Mouse (Mus musculus) limb, embryonic 10.5 days (tissue): ENCODE data around the gene Dnajc17. TPM values are rescaled to one million over a fixed set of nuclear protein-coding genes. Genes with fewer than 3 reads are reported as not detected.

Experiments used
- DNase-seq: peaks from one replicate; pipeline ENCODE4 v3.0.0-alpha.2; 2017; ENCODE audit warnings: low spot score
- H3K27ac ChIP-seq: fragments of 300-500 bp; sonication (generic); 2 replicates; pipeline ENCODE4 v1.5.1; 2016; ENCODE audit warnings: mild to moderate bottlenecking
- H3K27me3 ChIP-seq: fragments of 300-500 bp; sonication (generic); 2 replicates; pipeline ENCODE4 v1.6.1; 2016; ENCODE audit warnings: low read depth, mild to moderate bottlenecking; ENCODE audit not compliant: poor library complexity, severe bottlenecking
- H3K36me3 ChIP-seq: fragments of 300-500 bp; sonication (generic); 2 replicates; pipeline ENCODE4 v1.6.1; 2016; ENCODE audit warnings: mild to moderate bottlenecking, moderate library complexity
- H3K4me1 ChIP-seq: fragments of 300-500 bp; sonication (generic); 2 replicates; pipeline ENCODE4 v1.6.1; 2016
- H3K4me3 ChIP-seq: fragments of 300-500 bp; sonication (generic); 2 replicates; pipeline ENCODE4 v1.5.1; 2016; ENCODE audit warnings: mild to moderate bottlenecking, moderate library complexity
- H3K9me3 ChIP-seq: fragments of 300-500 bp; sonication (generic); replicated peaks from 2 replicates; pipeline ENCODE4 v1.6.1; 2016; ENCODE audit warnings: mild to moderate bottlenecking
- WGBS: fragments of 180-500 bp; shearing (Covaris S2); methylation state at CpG from one replicate; pipeline ENCODE4 v1.1.7; 2016; 5-methylcytosine and 5-hydroxymethylcytosine counted together
- polyA plus RNA-seq: library from polyadenylated mRNA; unstranded; fragments of >200 nt; fragmentation: Nextera tagmentation; extraction: Ambion mirVana; gene quantifications from 2 replicates; pipeline ENCODE4 v1.2.1, GENCODE M21; 2016

The Dnajc17 gene
- polyA plus RNA-seq, 1 experiment from 2014 or later = 28.7 TPM

- DNase-seq = no peak
- WGBS = 93% methylated on average over 5 of the region's 5 CpGs
- Histone ChIP-seq H3K27ac (no peak overlapping the region), H3K9me3 (no peaks in the 10 kb centered on the region), H3K4me3 (no peak overlapping the region), H3K4me1 (peaks cover 18% of the 10 kb centered on the region), H3K36me3 (0 out of 2 replicates have a peak, but pooled peaks cover 2% of the 10 kb centered on the region), H3K27me3 (no peaks in the 10 kb centered on the region)
Measured at GRCm38 (mm10) chr2:119190969-119191368, 17.6 kb downstream of the Dnajc17 start.

GRCm38 (mm10) chr2:119189029-119189710, 19.4 kb downstream of the Dnajc17 start:
- WGBS = 7% methylated on average over 15 of the region's 15 CpGs
- H3K4me1 ChIP-seq = peaks cover 6% of the 10 kb centered on the region
- 0 out of 2 replicates have a peak overlapping the region, but pooled peaks have one; percentile 20 for H3K27ac ChIP-seq
- no peaks in the 10 kb centered on the region for H3K27me3 ChIP-seq
- peaks cover 12% of the 10 kb centered on the region for H3K36me3 ChIP-seq
- H3K9me3 ChIP-seq = no peaks in the 10 kb centered on the region
- DNase-seq = peak; percentile 93
- H3K4me3 ChIP-seq = peak overlapping the region; percentile 44

GRCm38 (mm10) chr2:119182914-119183313, 25.7 kb downstream of the Dnajc17 start:
- H3K9me3 ChIP-seq = no peaks in the 10 kb centered on the region
- no peaks in the 10 kb centered on the region for H3K27me3 ChIP-seq
- H3K36me3 ChIP-seq = peaks cover 57% of the 10 kb centered on the region
- H3K4me1 ChIP-seq = peaks cover 3% of the 10 kb centered on the region; the same call in 1 of the 2 replicates
- no peak overlapping the region for H3K4me3 ChIP-seq
- no peak for DNase-seq
- WGBS = 81% methylated on average over 7 of the region's 7 CpGs
- no peak overlapping the region for H3K27ac ChIP-seq

- peaks cover 44% of the 10 kb centered on the region for H3K36me3 ChIP-seq
- no peak overlapping the region for H3K27ac ChIP-seq
- H3K4me3 ChIP-seq = no peak overlapping the region
- H3K4me1 ChIP-seq = peaks cover 32% of the 10 kb centered on the region
- WGBS = 89% methylated on average over 5 of the region's 5 CpGs
- no peaks in the 10 kb centered on the region for H3K27me3 ChIP-seq
- H3K9me3 ChIP-seq = no peaks in the 10 kb centered on the region
- no peak for DNase-seq
Measured at GRCm38 (mm10) chr2:119177384-119177939, 31.1 kb downstream of the Dnajc17 start.

- Histone ChIP-seq H3K4me1 (peaks cover 39% of the 10 kb centered on the region), H3K27ac (no peak overlapping the region), H3K4me3 (no peak overlapping the region), H3K27me3 (no peaks in the 10 kb centered on the region), H3K36me3 (peaks cover 43% of the 10 kb centered on the region), H3K9me3 (no peaks in the 10 kb centered on the region)
- DNase-seq = no peak
- WGBS = 59% methylated on average over 3 of the region's 3 CpGs
Measured at GRCm38 (mm10) chr2:119176761-119177160, 31.8 kb downstream of the Dnajc17 start.

- peaks cover 43% of the 10 kb centered on the region for H3K4me1 ChIP-seq
- H3K27ac ChIP-seq = 0 out of 2 replicates have a peak overlapping the region, but pooled peaks have one; percentile 9
- no peak for DNase-seq
- H3K27me3 ChIP-seq = no peaks in the 10 kb centered on the region
- H3K4me3 ChIP-seq = no peak overlapping the region
- H3K36me3 ChIP-seq = peaks cover 39% of the 10 kb centered on the region
- WGBS = 67% methylated on average over 6 of the region's 6 CpGs
- H3K9me3 ChIP-seq = no peaks in the 10 kb centered on the region
Measured at GRCm38 (mm10) chr2:119175614-119176013, 33.0 kb downstream of the Dnajc17 start.

- no peak for DNase-seq
- Histone ChIP-seq H3K9me3 (no peaks in the 10 kb centered on the region), H3K4me1 (peaks cover 45% of the 10 kb centered on the region), H3K27me3 (peaks cover 3% of the 10 kb centered on the region; the same call in 1 of the 2 replicates), H3K4me3 (no peak overlapping the region), H3K27ac (peak overlapping the region; percentile 9; the same call in 1 of the 2 replicates), H3K36me3 (peaks cover 31% of the 10 kb centered on the region)
- WGBS = 65% methylated on average over 14 of the region's 14 CpGs
Measured at GRCm38 (mm10) chr2:119174866-119175265, 33.7 kb downstream of the Dnajc17 start.

GRCm38 (mm10) chr2:119173991-119174651, 34.5 kb downstream of the Dnajc17 start, which contains the start of gene Gm14137:
Gene Gm14137 (plus strand): TSS chr2:119174509.
- peak within 1 kb of the TSS; percentile 8; the same call in 1 of the 2 replicates for H3K4me3 ChIP-seq
- WGBS = 48% methylated on average over 8 of the region's 8 CpGs
- H3K27ac ChIP-seq = peak within 1 kb of the TSS; percentile 9

GRCm38 (mm10) chr2:119172862-119173576, 35.6 kb downstream of the Dnajc17 start:
- Histone ChIP-seq H3K27me3 (peaks cover 21% of the 10 kb centered on the region), H3K36me3 (peaks cover 16% of the 10 kb centered on the region), H3K9me3 (no peaks in the 10 kb centered on the region), H3K4me3 (peak overlapping the region; percentile 8; the same call in 1 of the 2 replicates), H3K4me1 (peaks cover 48% of the 10 kb centered on the region), H3K27ac (peak overlapping the region; percentile 62)
- 18% methylated on average over 13 of the region's 13 CpGs for WGBS
- DNase-seq = no peak

More at GRCm38 (mm10) chr2:119173991-119174651, 34.5 kb downstream of the Dnajc17 start, which contains the start of gene Gm14137:
- DNase-seq = no peak
- Histone ChIP-seq H3K27me3 (peaks cover 10% of the 10 kb centered on the region; the same call in 1 of the 2 replicates), H3K4me1 (peaks cover 46% of the 10 kb centered on the region), H3K36me3 (peaks cover 24% of the 10 kb centered on the region), H3K9me3 (no peaks in the 10 kb centered on the region)

GRCm38 (mm10) chr2:119172446-119172845, 36.1 kb downstream of the Dnajc17 start:
- Histone ChIP-seq H3K4me1 (peaks cover 54% of the 10 kb centered on the region), H3K27me3 (peaks cover 26% of the 10 kb centered on the region), H3K27ac (no peak overlapping the region), H3K9me3 (no peaks in the 10 kb centered on the region), H3K36me3 (peaks cover 11% of the 10 kb centered on the region), H3K4me3 (no peak overlapping the region)
- WGBS = 86% methylated on average over 7 of the region's 7 CpGs
- DNase-seq = no peak

- Histone ChIP-seq H3K27ac (no peak overlapping the region), H3K4me3 (no peak overlapping the region), H3K36me3 (peaks cover 8% of the 10 kb centered on the region; the same call in 1 of the 2 replicates), H3K27me3 (peaks cover 35% of the 10 kb centered on the region), H3K4me1 (peaks cover 63% of the 10 kb centered on the region), H3K9me3 (no peaks in the 10 kb centered on the region)
- no peak for DNase-seq
- 62% methylated on average over 8 of the region's 8 CpGs for WGBS
Measured at GRCm38 (mm10) chr2:119171574-119171973, 37.0 kb downstream of the Dnajc17 start.

GRCm38 (mm10) chr2:119170282-119170681, 38.3 kb downstream of the Dnajc17 start:
- peaks cover 48% of the 10 kb centered on the region for H3K27me3 ChIP-seq
- WGBS = 74% methylated on average over 2 of the region's 2 CpGs
- peaks cover 60% of the 10 kb centered on the region for H3K4me1 ChIP-seq

More at GRCm38 (mm10) chr2:119170282-119170681, 38.3 kb downstream of the Dnajc17 start:
- Histone ChIP-seq H3K36me3 (peaks cover 3% of the 10 kb centered on the region; the same call in 1 of the 2 replicates), H3K9me3 (no peaks in the 10 kb centered on the region), H3K4me3 (no peak overlapping the region), H3K27ac (no peak overlapping the region)
- no peak for DNase-seq
